Mouse (Mus musculus): ENCODE data around the gene Cabin1. TPM values are rescaled to one million over a fixed set of nuclear protein-coding genes. Genes with fewer than 3 reads are reported as not detected.
A peak's percentile ranks its signal among the peaks of the same experiment; 100 is the strongest.

Gene Cabin1
- polyA plus RNA-seq, 1 experiment: 39.0 TPM

DNA sequence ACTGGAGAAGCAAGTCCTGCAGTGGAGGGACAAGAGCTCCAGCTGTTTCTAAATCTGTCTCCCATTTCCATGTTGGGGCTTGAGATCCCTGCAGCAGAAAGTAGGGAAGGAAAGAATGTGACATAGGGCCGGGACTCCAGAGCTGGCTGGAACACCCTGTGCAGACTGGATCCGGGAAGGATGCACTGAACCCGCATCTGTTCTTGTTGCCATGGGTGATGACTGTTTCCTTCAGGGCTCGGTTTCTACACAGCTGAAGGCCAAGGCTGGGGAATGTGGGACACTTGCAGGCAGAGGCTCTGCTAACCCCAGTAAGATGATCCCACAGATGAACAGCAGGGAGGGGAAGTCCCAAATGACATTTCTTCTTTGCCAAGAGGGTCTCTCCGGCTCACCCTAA, 131.5 kb downstream of the Cabin1 start:
- no peaks in the 10 kb centered on the region for H3K4me1 ChIP-seq (ENCODE audit: control insufficient read depth, insufficient read depth, insufficient read length, low read length)
- peak overlapping the region; percentile 52; the same call in 1 of the 2 replicates for H3K27ac ChIP-seq (ENCODE audit: insufficient read depth, low read depth, low read length)
- no peaks in the 10 kb centered on the region for H3K36me3 ChIP-seq (ENCODE audit: control insufficient read depth, insufficient read depth, low read length)
- WGBS: 41% methylated on average over 5 of the region's 5 CpGs
- TF ChIP-seq POLR2A (IDR thresholded peaks at IDR 0.05; ENCODE audit: low read depth, low read length): no peak
- no peak for TF ChIP-seq CTCF (IDR thresholded peaks at IDR 0.05; ENCODE audit: extremely low read depth, insufficient read length, insufficient replicate concordance, low read depth, low read length)
- no peak overlapping the region for H3K4me3 ChIP-seq (ENCODE audit: low read depth, low read length)
- H3K27me3 ChIP-seq (ENCODE audit: control insufficient read depth, insufficient read depth, low read length): no peaks in the 10 kb centered on the region; the same call in 1 of the 2 replicates

DNA sequence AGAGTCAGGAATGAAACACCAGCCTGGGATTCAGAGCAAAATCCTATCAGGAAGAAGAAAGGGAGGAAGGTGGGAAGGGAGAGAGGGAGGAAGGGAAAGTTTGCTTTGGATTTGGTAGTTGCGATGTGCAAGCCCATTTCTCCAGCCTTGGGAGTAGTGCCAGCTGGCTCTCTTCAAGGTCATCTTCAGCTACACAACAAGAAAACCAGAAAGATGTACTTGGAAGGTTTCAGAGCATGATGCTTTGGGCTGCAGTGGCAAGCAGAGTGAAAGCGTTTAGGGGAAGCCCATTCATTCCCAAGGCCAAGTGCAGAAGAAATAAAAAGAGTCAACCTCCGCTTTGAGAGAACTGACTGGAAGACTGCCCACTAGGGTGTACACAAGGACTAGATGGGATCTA, 136.7 kb downstream of the Cabin1 start:
- no peaks in the 10 kb centered on the region for H3K4me1 ChIP-seq (ENCODE audit: control insufficient read depth, insufficient read depth, insufficient read length, low read length)
- no peaks in the 10 kb centered on the region for H3K27me3 ChIP-seq (ENCODE audit: control insufficient read depth, insufficient read depth, low read length)
- no peak overlapping the region for H3K27ac ChIP-seq (ENCODE audit: insufficient read depth, low read depth, low read length)
- H3K4me3 ChIP-seq (ENCODE audit: low read depth, low read length): no peak overlapping the region
- H3K36me3 ChIP-seq (ENCODE audit: control insufficient read depth, insufficient read depth, low read length): no peaks in the 10 kb centered on the region
- TF ChIP-seq CTCF (IDR thresholded peaks at IDR 0.05; ENCODE audit: extremely low read depth, insufficient read length, insufficient replicate concordance, low read depth, low read length): no peak
- TF ChIP-seq POLR2A (IDR thresholded peaks at IDR 0.05; ENCODE audit: low read depth, low read length): no peak
- 63% methylated on average over 3 of the region's 3 CpGs for WGBS

DNA sequence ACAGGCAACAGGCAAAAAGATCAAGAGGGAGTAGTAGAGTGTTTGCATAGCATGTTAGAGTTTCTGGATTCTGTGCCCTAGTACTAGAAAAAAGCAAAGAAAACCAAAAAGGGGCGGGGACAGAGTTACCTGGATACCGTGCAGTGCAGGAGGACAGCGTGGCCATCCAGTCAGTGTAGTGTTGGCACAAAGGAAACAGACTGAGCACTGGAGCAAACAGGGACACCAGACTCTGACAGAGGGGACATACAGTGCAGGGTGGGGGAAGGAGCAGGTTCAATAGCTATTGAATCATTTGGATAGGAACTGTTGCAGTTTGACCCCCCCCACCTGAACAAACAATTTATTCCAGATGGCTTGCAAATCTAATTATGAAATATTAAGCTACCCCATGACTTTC, 137.2 kb downstream of the Cabin1 start:
- H3K4me1 ChIP-seq (ENCODE audit: control insufficient read depth, insufficient read depth, insufficient read length, low read length): no peaks in the 10 kb centered on the region
- H3K27ac ChIP-seq (ENCODE audit: insufficient read depth, low read depth, low read length): no peak overlapping the region
- no peak for TF ChIP-seq CTCF (IDR thresholded peaks at IDR 0.05; ENCODE audit: extremely low read depth, insufficient read length, insufficient replicate concordance, low read depth, low read length)
- no peak for TF ChIP-seq POLR2A (IDR thresholded peaks at IDR 0.05; ENCODE audit: low read depth, low read length)
- no peaks in the 10 kb centered on the region for H3K36me3 ChIP-seq (ENCODE audit: control insufficient read depth, insufficient read depth, low read length)
- no peaks in the 10 kb centered on the region for H3K27me3 ChIP-seq (ENCODE audit: control insufficient read depth, insufficient read depth, low read length)
- H3K4me3 ChIP-seq (ENCODE audit: low read depth, low read length): no peak overlapping the region
- WGBS: 28% methylated on average over 3 of the region's 3 CpGs

DNA sequence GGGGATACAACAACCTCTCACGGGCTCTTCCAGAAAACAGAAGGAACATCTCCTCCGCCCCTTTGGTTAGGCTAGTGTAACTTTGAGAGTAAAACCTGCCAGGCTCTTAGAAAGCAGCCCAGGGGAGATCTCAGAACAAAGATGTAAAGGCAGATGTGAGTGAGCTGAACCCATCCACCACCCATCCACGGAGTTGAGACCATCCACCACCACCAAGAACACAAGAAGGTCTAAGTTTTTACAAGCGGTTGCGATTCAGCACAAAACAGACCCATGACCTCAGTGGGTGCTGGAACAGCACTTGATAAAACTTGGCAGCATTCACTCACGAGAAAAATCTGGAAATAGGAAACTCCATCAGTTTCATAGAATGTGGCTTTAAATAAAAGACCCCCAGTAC, 138.2 kb downstream of the Cabin1 start:
- 38% methylated on average over 6 of the region's 6 CpGs for WGBS
- Histone ChIP-seq H3K27ac (ENCODE audit: insufficient read depth, low read depth, low read length) (no peak overlapping the region), H3K36me3 (ENCODE audit: control insufficient read depth, insufficient read depth, low read length) (no peaks in the 10 kb centered on the region), H3K27me3 (ENCODE audit: control insufficient read depth, insufficient read depth, low read length) (no peaks in the 10 kb centered on the region), H3K4me1 (ENCODE audit: control insufficient read depth, insufficient read depth, insufficient read length, low read length) (no peaks in the 10 kb centered on the region), H3K4me3 (ENCODE audit: low read depth, low read length) (no peak overlapping the region)
- no peak for TF ChIP-seq CTCF (IDR thresholded peaks at IDR 0.05; ENCODE audit: extremely low read depth, insufficient read length, insufficient replicate concordance, low read depth, low read length)
- TF ChIP-seq POLR2A (IDR thresholded peaks at IDR 0.05; ENCODE audit: low read depth, low read length): no peak

DNA sequence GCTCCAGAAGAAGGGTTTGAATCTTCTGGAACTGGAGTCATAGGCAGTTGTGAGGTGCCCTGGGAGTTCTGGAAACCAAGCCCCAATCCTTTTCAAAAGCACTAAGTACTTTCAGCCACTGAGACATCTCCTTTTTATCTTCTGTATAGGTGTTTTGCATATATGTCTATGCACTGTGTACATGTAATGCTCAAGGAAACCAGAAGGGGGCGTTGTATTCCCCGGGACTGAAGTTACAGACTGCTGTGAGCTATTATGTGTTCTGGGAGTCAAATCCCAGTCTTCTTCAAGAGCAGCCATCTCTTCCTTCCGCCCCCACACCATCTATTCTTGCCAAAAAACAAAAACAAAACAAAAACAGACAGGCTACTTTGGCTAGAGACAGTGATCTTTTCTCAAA, 143.3 kb downstream of the Cabin1 start:
- TF ChIP-seq CTCF (IDR thresholded peaks at IDR 0.05; ENCODE audit: extremely low read depth, insufficient read length, insufficient replicate concordance, low read depth, low read length): no peak
- no peak for TF ChIP-seq POLR2A (IDR thresholded peaks at IDR 0.05; ENCODE audit: low read depth, low read length)
- WGBS: 43% methylated on average over 3 of the region's 3 CpGs
- Histone ChIP-seq H3K36me3 (ENCODE audit: control insufficient read depth, insufficient read depth, low read length) (no peaks in the 10 kb centered on the region), H3K4me1 (ENCODE audit: control insufficient read depth, insufficient read depth, insufficient read length, low read length) (no peaks in the 10 kb centered on the region), H3K27ac (ENCODE audit: insufficient read depth, low read depth, low read length) (no peak overlapping the region), H3K4me3 (ENCODE audit: low read depth, low read length) (no peak overlapping the region), H3K27me3 (ENCODE audit: control insufficient read depth, insufficient read depth, low read length) (no peaks in the 10 kb centered on the region; the same call in 1 of the 2 replicates)

DNA sequence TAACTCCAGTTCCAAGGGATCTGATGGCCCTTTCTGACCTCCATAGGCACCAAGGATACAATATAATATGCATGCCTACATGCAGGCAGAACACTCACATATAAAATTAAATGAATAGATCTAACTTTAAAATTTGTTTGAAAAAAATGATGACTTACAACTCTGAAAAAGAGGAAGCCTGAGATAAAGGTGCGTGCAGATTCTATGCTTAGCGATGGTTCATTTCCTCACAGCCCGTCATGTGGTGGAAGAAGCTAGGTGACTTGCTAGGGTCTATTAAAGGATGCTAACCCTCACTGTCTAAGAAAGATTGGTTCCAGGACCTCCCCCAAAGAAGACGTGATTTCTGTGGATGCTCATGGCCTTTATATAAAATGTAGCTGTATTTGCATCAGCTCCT, 148.1 kb downstream of the Cabin1 start:
- TF ChIP-seq CTCF (IDR thresholded peaks at IDR 0.05; ENCODE audit: extremely low read depth, insufficient read length, insufficient replicate concordance, low read depth, low read length): no peak
- no peak for TF ChIP-seq POLR2A (IDR thresholded peaks at IDR 0.05; ENCODE audit: low read depth, low read length)
- H3K36me3 ChIP-seq (ENCODE audit: control insufficient read depth, insufficient read depth, low read length): no peaks in the 10 kb centered on the region
- H3K27ac ChIP-seq (ENCODE audit: insufficient read depth, low read depth, low read length): no peak overlapping the region
- H3K4me3 ChIP-seq (ENCODE audit: low read depth, low read length): no peak overlapping the region
- WGBS: 87% methylated on average over 4 of the region's 4 CpGs
- H3K27me3 ChIP-seq (ENCODE audit: control insufficient read depth, insufficient read depth, low read length): no peaks in the 10 kb centered on the region; the same call in 1 of the 2 replicates
- H3K4me1 ChIP-seq (ENCODE audit: control insufficient read depth, insufficient read depth, insufficient read length, low read length): no peaks in the 10 kb centered on the region

DNA sequence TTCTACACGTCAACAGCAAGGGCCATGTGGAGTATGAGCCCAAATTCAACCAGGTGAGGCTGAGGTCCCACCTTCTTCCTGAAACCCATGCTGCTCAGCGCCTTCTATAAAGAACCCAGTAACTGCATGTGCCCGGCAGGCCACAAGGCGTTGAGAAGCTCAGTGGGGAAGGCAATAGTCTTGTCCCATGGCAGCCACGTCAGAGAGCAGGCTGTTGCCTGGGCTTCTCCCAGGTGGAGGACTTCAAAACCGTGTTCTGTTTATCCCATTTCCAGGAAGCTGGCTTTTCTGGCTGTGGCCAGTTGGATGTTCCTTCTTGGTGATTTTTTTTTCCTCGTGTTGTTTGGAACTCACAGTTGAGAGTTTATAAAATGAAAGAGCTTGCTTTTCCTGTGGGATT, 153.7 kb downstream of the Cabin1 start:
- H3K4me3 ChIP-seq (ENCODE audit: low read depth, low read length): no peak overlapping the region
- WGBS: 56% methylated on average over 7 of the region's 7 CpGs
- peaks cover 3% of the 10 kb centered on the region; the same call in 1 of the 2 replicates for H3K4me1 ChIP-seq (ENCODE audit: control insufficient read depth, insufficient read depth, insufficient read length, low read length)
- no peaks in the 10 kb centered on the region for H3K27me3 ChIP-seq (ENCODE audit: control insufficient read depth, insufficient read depth, low read length)
- no peaks in the 10 kb centered on the region for H3K36me3 ChIP-seq (ENCODE audit: control insufficient read depth, insufficient read depth, low read length)
- TF ChIP-seq POLR2A (IDR thresholded peaks at IDR 0.05; ENCODE audit: low read depth, low read length) (no peak), CTCF (IDR thresholded peaks at IDR 0.05; ENCODE audit: extremely low read depth, insufficient read length, insufficient replicate concordance, low read depth, low read length) (no peak)
- peak overlapping the region; percentile 60 for H3K27ac ChIP-seq (ENCODE audit: insufficient read depth, low read depth, low read length)
